Mouse (Mus musculus) neural tube, embryonic 10.5 days (tissue): Measurements from ENCODE around the gene Gm47959.

ENCODE experiments used
- DNase-seq: peaks from one replicate; pipeline ENCODE4 v3.0.0-alpha.2; 2017; ENCODE audit warnings: low spot score; ENCODE audit errors: extremely low spot score

Gene Gm47959

GRCm38 (mm10) chr1:83032508-83032907 is 32.2 kb downstream of the Gm47959 start:
- DNase-seq, result no peak

GRCm38 (mm10) chr1:83034509-83034908 is 34.2 kb downstream of the Gm47959 start:
- DNase-seq, result no peak

- DNase-seq, result no peak
Observed at GRCm38 (mm10) chr1:83036892-83037667, 36.7 kb downstream of the Gm47959 start.

GRCm38 (mm10) chr1:83038109-83038672 is 37.8 kb downstream of the Gm47959 start, which contains the start of gene Slc19a3:
Slc19a3 (minus strand) TSS chr1:83038448.
- peak; percentile 51 for DNase-seq

- no peak for DNase-seq
Observed at GRCm38 (mm10) chr1:83039080-83039479, 38.7 kb downstream of the Gm47959 start.

- DNase-seq, result no peak
Observed at GRCm38 (mm10) chr1:83042380-83042779, 42.0 kb downstream of the Gm47959 start, which contains the start of gene Krtap28-10. Krtap28-10 (minus strand) TSS chr1:83042480.

- DNase-seq, result no peak
Observed at GRCm38 (mm10) chr1:83044882-83045427, 44.6 kb downstream of the Gm47959 start, which contains the start of gene Gm47969. Gm47969 (plus strand) TSS chr1:83044932.
